In the genomic region with DNA sequence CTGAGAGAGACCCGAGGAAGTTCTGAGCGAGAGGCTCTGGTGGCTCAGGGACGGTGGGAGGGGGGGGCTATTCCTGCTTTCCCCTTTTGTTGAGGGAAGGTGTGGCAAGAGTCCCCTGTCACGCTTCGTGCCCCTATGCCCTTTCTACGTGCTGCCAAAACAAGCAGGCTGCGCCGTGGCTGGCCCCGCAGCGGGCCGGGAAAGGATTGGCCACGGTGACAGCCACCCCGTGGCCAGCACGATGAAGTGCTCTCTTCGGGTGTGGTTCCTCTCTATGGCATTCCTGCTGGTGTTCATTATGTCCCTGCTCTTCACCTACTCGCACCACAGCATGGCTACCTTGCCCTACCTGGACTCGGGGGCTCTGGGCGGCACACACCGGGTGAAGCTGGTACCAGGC, we compare ENCODE assay signal across 16 mouse cellular contexts. TPM values are rescaled to one million over a fixed set of nuclear protein-coding genes. Genes with fewer than 3 reads are reported as not detected.
DNase-seq lines count a peak whose midpoint lies in the region; ATAC-seq lines count a peak whose summit lies in the region.
"Had no signal": no experiment of that assay in that cellular context is flagged by ENCODE, and none has a peak within 500 bp of the region (broad histone marks: within the 10 kb centered on the region; RNA-seq: fewer than 3 reads in every experiment).

No protein-coding gene starts in this region.

- H3K9ac ChIP-seq in hindbrain, embryonic 16.5 days (ENCODE audit: low read depth, low read length), result no peak overlapping the region
- H3K9ac ChIP-seq in hindbrain, embryonic 13.5 days, result no peak overlapping the region
- H3K9ac ChIP-seq: embryonic facial prominence, embryonic 13.5 days; limb, embryonic 13.5 days; liver, embryonic 14.5 days; midbrain, embryonic 12.5 days; neural tube, embryonic 13.5 days had no signal

- H3K4me1 ChIP-seq in hindbrain, embryonic 16.5 days (ENCODE audit: control insufficient read depth, insufficient read depth, low read depth, low read length), result peaks cover 7% of the 10 kb centered on the region
- peaks cover 22% of the 10 kb centered on the region for H3K4me1 ChIP-seq in hindbrain, embryonic 13.5 days (replicated peaks)
- H3K4me1 ChIP-seq: limb, embryonic 13.5 days; midbrain, embryonic 12.5 days had no signal

- DNase-seq in ZHBTc4 (ENCODE audit: low read depth, low spot score), result peak; percentile 61
- DNase-seq in cerebellum, adult 18-20 months, result peak; percentile 78 to 81
- peak; percentile 76 to 79 for DNase-seq in cerebellum, postnatal 36 days
- no peak for DNase-seq in right cerebral cortex, postnatal 4 days
- no peak for DNase-seq in spleen, postnatal 36 days (ENCODE audit: low spot score in 2 of 2)
- DNase-seq: adrenal gland, postnatal 10 days; kidney, postnatal 25 days; right cerebral cortex, postnatal 14 days had no signal

- peak overlapping the region; percentile 20; the same call in 1 of the 2 replicates for H3K27ac ChIP-seq in hindbrain, embryonic 16.5 days (ENCODE audit: low read depth, low read length)
- no peak overlapping the region for H3K27ac ChIP-seq in hindbrain, embryonic 13.5 days
- H3K27ac ChIP-seq: embryonic facial prominence, embryonic 13.5 days; limb, embryonic 13.5 days; liver, embryonic 14.5 days; midbrain, embryonic 12.5 days; stomach, postnatal 0 days had no signal

- no peaks in the 10 kb centered on the region for H3K9me3 ChIP-seq in hindbrain, embryonic 16.5 days (ENCODE audit: control insufficient read depth, low read length)
- no peaks in the 10 kb centered on the region for H3K9me3 ChIP-seq in hindbrain, embryonic 13.5 days
- H3K9me3 ChIP-seq: embryonic facial prominence, embryonic 13.5 days; limb, embryonic 13.5 days; midbrain, embryonic 12.5 days; neural tube, embryonic 13.5 days had no signal

- no peak overlapping the region for H3K4me3 ChIP-seq in hindbrain, embryonic 16.5 days (ENCODE audit: low read length)
- H3K4me3 ChIP-seq in hindbrain, embryonic 13.5 days, result no peak overlapping the region
- H3K4me3 ChIP-seq: embryonic facial prominence, embryonic 13.5 days; limb, embryonic 13.5 days; midbrain, embryonic 12.5 days; neural tube, embryonic 13.5 days had no signal

- H3K36me3 ChIP-seq in hindbrain, embryonic 16.5 days (ENCODE audit: control insufficient read depth, insufficient read depth, low read length), result peaks cover 15% of the 10 kb centered on the region
- H3K36me3 ChIP-seq in hindbrain, embryonic 13.5 days, result peaks cover 45% of the 10 kb centered on the region

- H3K4me2 ChIP-seq in hindbrain, embryonic 16.5 days (ENCODE audit: low read length), result no peak overlapping the region
- H3K4me2 ChIP-seq in hindbrain, embryonic 13.5 days, result no peak overlapping the region
- H3K4me2 ChIP-seq: embryonic facial prominence, embryonic 13.5 days; limb, embryonic 13.5 days; midbrain, embryonic 12.5 days; neural tube, embryonic 13.5 days had no signal

- H3K27me3 ChIP-seq in hindbrain, embryonic 16.5 days (replicated peaks; ENCODE audit: control insufficient read depth, insufficient read depth, low read length), result no peaks in the 10 kb centered on the region
- H3K27me3 ChIP-seq in hindbrain, embryonic 13.5 days, result no peaks in the 10 kb centered on the region
- H3K27me3 ChIP-seq: embryonic facial prominence, embryonic 13.5 days; limb, embryonic 13.5 days; midbrain, embryonic 12.5 days; neural tube, embryonic 13.5 days had no signal

- no peak; the same call in 1 of the 2 replicates for ATAC-seq in hindbrain, embryonic 16.5 days
- no peak for ATAC-seq in hindbrain, embryonic 13.5 days (ENCODE audit: low FRiP score)

- 92% methylated on average over 19 of the region's 19 CpGs for whole genome bisulfite sequencing in hindbrain, embryonic 16.5 days
- 90% methylated on average over 19 of the region's 19 CpGs for WGBS in hindbrain, embryonic 13.5 days

RNA-seq across cellular contexts. Expression of a gene that starts 37.7 kb away (rescaled TPM):
- 23.5 and 26.5 TPM in 2 replicates for polyA plus RNA-seq in hindbrain, embryonic 16.5 days (2015; fragmentation: Nextera tagmentation; extraction: Ambion mirVana)
- polyA plus RNA-seq in hindbrain, embryonic 13.5 days (2015; fragmentation: Nextera tagmentation; extraction: Ambion mirVana), result 21.0 and 23.0 TPM in 2 replicates

RNA-seq across cellular contexts. Expression of a gene that starts 40.1 kb away (rescaled TPM):
- 10.1 and 12.8 TPM in 2 replicates for polyA plus RNA-seq in hindbrain, embryonic 16.5 days (2015; fragmentation: Nextera tagmentation; extraction: Ambion mirVana)
- polyA plus RNA-seq in hindbrain, embryonic 13.5 days (2015; fragmentation: Nextera tagmentation; extraction: Ambion mirVana), result 11.5 and 11.6 TPM in 2 replicates

RNA-seq across cellular contexts. Expression of a gene that starts 55.2 kb away (rescaled TPM):
- 7.2 and 8.1 TPM in 2 replicates for polyA plus RNA-seq in hindbrain, embryonic 16.5 days (2015; fragmentation: Nextera tagmentation; extraction: Ambion mirVana)
- 7.5 and 8.4 TPM in 2 replicates for polyA plus RNA-seq in hindbrain, embryonic 13.5 days (2015; fragmentation: Nextera tagmentation; extraction: Ambion mirVana)

Comparison
In these comparisons a context has a peak if more than half of its experiments do, and no peak if none do; other contexts are left out.
1. DNase-seq: peak in ZHBTc4 (single experiment), cerebellum, adult 18-20 months (2 of 2) and cerebellum, postnatal 36 days (2 of 2); none in right cerebral cortex, postnatal 4 days (single experiment) and spleen, postnatal 36 days (0 of 2).